Mouse (Mus musculus) left cerebral cortex, postnatal 36 days (tissue): ENCODE results near the gene Lgr5. TPM values are rescaled to one million over a fixed set of nuclear protein-coding genes. Genes with fewer than 3 reads are reported as not detected.

Source experiments
- DNase-seq, 2 experiments: peaks; one replicate each; pipeline ENCODE4 v3.0.0; 2021 to 2022; ENCODE audit warnings: low spot score in 2 of 2, mixed read lengths in 1 of 2
- intact Hi-C: fragments of 180-260 bp; cut with DNase I; formaldehyde crosslinking; loops from one replicate; pipeline ENCODE4 v1.15.1; 2025
- total RNA-seq, 2 experiments: library from RNA; stranded (reverse); gene quantifications; 2 replicates each; pipeline ENCODE4 v1.2.3; 2021

Lgr5 gene
- total RNA-seq, 2 experiments from 2014 or later = 3.6 to 6.6 TPM

DNA sequence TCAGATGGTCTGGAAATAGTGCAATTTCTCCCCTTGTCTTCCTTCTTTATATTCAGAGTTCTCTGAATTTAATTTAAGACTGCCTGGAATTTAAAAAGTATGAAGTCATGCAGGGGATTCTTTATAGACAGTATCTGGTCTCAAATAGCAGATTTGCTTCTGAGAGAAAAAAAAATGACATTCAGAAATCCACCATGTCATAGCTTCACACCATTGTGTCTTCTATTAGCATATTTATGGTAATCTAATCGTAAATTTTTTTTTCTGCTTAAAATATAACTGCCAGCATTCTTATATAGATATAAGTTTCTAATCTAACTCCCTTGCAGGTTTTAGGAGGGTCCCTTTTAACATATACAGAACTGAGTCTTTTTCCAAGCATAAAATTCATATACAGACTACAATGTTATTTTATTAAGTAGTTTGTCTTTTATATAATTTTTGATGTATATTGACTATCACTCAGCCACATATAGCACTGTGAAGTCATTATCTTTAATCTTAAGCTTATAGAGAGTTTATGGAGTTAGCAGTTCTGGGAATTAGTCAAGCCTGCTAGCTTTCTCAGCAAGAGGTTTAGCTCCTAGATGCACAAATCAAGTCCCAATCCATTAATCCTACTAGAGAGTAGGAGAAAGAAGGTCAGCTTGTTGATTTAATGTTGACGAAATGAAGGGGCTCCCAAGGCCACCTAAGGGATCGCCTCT is 15.7 kb downstream of the Lgr5 start:
- intact Hi-C loops = no loop called here
- DNase-seq = no peak

- intact Hi-C loops = no loop called here
- no peak for DNase-seq
These were observed 16.3 kb downstream of the Lgr5 start for GRCm38 (mm10) chr10:115571317-115571716.

GRCm38 (mm10) chr10:115570577-115570976 is 17.0 kb downstream of the Lgr5 start:
- intact Hi-C loops = no loop called here
- no peak for DNase-seq

- no peak for DNase-seq
- intact Hi-C loops = no loop called here
These were observed 17.7 kb downstream of the Lgr5 start, which contains the start of gene A930009A15Rik for GRCm38 (mm10) chr10:115569712-115570491. TSS of gene A930009A15Rik (plus strand) at chr10:115569986.

GRCm38 (mm10) chr10:115563961-115564360 is 23.6 kb downstream of the Lgr5 start:
- DNase-seq = no peak
- intact Hi-C loops = no loop called here

GRCm38 (mm10) chr10:115562911-115563686 is 24.5 kb downstream of the Lgr5 start:
- no peak for DNase-seq
- intact Hi-C loops = no loop called here

DNA sequence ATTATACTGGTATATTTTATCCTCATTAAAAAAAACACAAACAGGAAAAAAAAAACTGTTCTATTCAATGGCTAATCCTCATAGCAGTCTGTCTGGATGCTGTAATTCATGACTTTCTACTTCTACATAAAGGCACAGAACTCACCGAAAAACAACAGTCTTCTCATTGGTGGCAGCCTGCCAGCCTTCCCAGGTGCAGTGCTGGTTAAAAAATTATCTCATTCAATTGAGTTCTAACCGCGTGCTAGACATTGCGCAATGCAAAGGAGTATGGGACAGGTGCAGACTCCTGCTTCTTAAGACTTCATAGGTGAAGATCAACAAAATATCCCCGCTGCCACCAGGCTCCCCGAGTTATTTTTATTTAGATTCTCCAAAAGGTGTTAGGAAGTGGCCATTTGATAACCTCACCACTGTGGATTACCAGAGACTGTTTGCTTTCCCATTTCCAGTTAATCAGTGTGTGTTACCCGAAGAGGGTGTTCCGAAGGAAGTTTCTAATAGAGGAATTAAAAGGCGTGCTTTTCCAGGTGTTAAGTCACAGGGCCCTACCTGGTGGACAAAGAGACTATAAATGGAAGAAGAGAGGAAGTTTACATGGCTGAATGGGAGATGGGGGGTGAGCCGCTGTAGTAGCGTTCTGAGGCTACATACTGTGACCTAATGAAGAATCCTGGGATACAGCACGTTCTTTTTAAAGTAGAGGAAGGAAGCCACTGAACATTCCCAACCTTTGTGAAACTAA is 26.3 kb downstream of the Lgr5 start:
- no peak for DNase-seq
- intact Hi-C loops = no loop called here

- no peak for DNase-seq
- intact Hi-C loops = no loop called here
These were observed 30.8 kb downstream of the Lgr5 start for GRCm38 (mm10) chr10:115556738-115557242.

GRCm38 (mm10) chr10:115555191-115555765 is 32.3 kb downstream of the Lgr5 start:
- DNase-seq = no peak

GRCm38 (mm10) chr10:115553352-115554113 is 34.0 kb downstream of the Lgr5 start:
- intact Hi-C loops = no loop called here
- no peak for DNase-seq

More at GRCm38 (mm10) chr10:115555191-115555765, 32.3 kb downstream of the Lgr5 start:
- intact Hi-C loops = no loop called here

DNA sequence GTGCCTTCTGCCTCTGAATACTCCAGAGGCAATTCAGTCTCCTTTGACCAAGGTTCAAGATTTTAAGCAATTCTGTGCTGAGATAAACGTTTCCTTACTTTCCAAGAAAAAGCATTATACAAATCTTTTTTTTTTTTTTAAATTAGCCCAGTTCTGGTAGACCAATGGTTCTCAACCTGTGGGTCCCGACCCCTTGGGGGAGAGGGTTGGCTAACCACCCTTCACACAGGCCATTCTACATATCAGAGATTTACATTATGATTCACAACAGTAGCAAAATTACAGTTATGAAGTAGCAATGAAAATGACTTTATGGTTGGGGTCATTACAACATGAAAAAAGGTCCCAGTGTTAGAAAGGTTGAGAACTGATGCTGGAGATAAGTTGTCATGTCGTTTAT is 36.5 kb downstream of the Lgr5 start:
- DNase-seq = no peak
- intact Hi-C loops = no loop called here

- intact Hi-C loops = no loop called here
- DNase-seq = no peak
These were observed 37.3 kb downstream of the Lgr5 start for GRCm38 (mm10) chr10:115550253-115550652.

GRCm38 (mm10) chr10:115542917-115543316 is 44.7 kb downstream of the Lgr5 start:
- intact Hi-C loops = no loop called here
- DNase-seq = no peak

DNA sequence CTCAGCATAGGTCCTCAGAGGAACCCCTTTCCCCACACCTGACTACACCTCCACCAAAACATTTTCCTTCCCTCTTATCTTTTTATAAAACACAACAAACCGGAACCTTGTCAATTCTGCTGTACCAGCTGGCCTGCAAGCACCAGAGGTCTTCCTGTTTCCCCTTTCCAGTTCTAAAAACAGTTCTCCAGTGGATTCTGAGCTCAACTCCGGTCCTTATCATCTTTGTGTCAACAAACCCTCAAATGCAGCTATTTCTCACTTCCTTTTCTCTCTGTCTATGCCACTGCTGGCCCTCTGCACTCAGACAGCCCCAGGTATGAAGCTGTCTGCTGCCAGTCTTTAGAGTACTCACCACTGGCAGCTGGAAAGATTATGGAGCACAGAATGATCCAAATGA is 56.8 kb downstream of the Lgr5 start:
- intact Hi-C loops = no loop called here

GRCm38 (mm10) chr10:115529768-115530167 is 57.8 kb downstream of the Lgr5 start:
- intact Hi-C loops = no loop called here

More for the DNA sequence above, 56.8 kb downstream of the Lgr5 start:
- DNase-seq = no peak

DNA sequence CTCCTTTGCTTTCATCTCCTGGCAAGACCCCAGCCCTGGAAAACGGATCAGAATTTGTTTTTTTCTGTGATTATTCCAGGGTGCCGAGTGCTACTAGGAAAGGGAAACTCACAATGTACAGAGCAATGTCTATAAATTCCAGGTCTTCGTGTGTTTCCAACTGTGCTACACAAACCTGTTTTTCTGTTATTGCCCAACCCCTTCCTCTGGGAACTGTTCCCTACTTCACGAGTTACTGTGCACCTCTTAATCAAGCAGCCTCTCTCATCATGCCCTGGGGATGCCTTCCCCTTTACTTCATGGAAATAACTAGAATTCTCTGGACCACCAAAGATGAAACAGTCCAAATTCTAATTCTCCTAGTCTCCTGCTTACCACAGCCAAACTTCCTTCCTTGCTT is 58.7 kb downstream of the Lgr5 start:
- intact Hi-C loops = no loop called here
- no peak for DNase-seq

More at GRCm38 (mm10) chr10:115529768-115530167, 57.8 kb downstream of the Lgr5 start:
- no peak for DNase-seq

GRCm38 (mm10) chr10:115521081-115521451 is 66.5 kb downstream of the Lgr5 start:
- no peak for DNase-seq
- intact Hi-C loops = no loop called here
